Mouse (Mus musculus): ENCODE measurements around the gene Vstm2b. TPM values are rescaled to one million over a fixed set of nuclear protein-coding genes. Genes with fewer than 3 reads are reported as not detected.

Gene Vstm2b
- total and polyA plus RNA-seq, 2 experiments from 2014 or later, result 0.22 TPM; not detected in 1

GRCm38 (mm10) chr7:40906484-40906883 lies 8.4 kb downstream of the Vstm2b start:
- no peak overlapping the region for H3K4me3 ChIP-seq (ENCODE audit: low read depth, low read length)
- H3K27ac ChIP-seq (ENCODE audit: low read depth), result no peak overlapping the region
- no peak for TF ChIP-seq CTCF (IDR thresholded peaks at IDR 0.05; ENCODE audit: low read depth)
- no peak for TF ChIP-seq EP300 (IDR thresholded peaks at IDR 0.05; ENCODE audit: low read depth)
- H3K9ac ChIP-seq (replicated peaks; ENCODE audit: low read depth, low read length), result no peak overlapping the region
- 37% methylated on average over 1 of the region's 1 CpGs for WGBS
- no peak for DNase-seq (ENCODE audit: low spot score)
- no peaks in the 10 kb centered on the region for H3K9me3 ChIP-seq (replicated peaks; ENCODE audit: control insufficient read depth, low read length)
- H3K27me3 ChIP-seq (ENCODE audit: control insufficient read depth, insufficient read depth, low read length), result peaks cover 24% of the 10 kb centered on the region
- H3K4me1 ChIP-seq (ENCODE audit: control insufficient read depth, insufficient read depth), result no peaks in the 10 kb centered on the region
- no peak overlapping the region for H3K4me2 ChIP-seq (ENCODE audit: low read depth, low read length)
- no peak for ATAC-seq (ENCODE audit: insufficient read depth, low read depth)
- no peaks in the 10 kb centered on the region for H3K36me3 ChIP-seq (replicated peaks; ENCODE audit: control insufficient read depth, insufficient read depth, low read length)

- no peaks in the 10 kb centered on the region for H3K36me3 ChIP-seq (replicated peaks; ENCODE audit: control insufficient read depth, insufficient read depth, low read length)
- H3K4me1 ChIP-seq (ENCODE audit: control insufficient read depth, insufficient read depth), result no peaks in the 10 kb centered on the region
- no peaks in the 10 kb centered on the region for H3K9me3 ChIP-seq (replicated peaks; ENCODE audit: control insufficient read depth, low read length)
- H3K4me2 ChIP-seq (ENCODE audit: low read depth, low read length), result no peak overlapping the region
- no peak for DNase-seq (ENCODE audit: low spot score)
- H3K4me3 ChIP-seq (ENCODE audit: low read depth, low read length), result no peak overlapping the region
- no peak overlapping the region for H3K27ac ChIP-seq (ENCODE audit: low read depth)
- H3K9ac ChIP-seq (replicated peaks; ENCODE audit: low read depth, low read length), result no peak overlapping the region
- H3K27me3 ChIP-seq (ENCODE audit: control insufficient read depth, insufficient read depth, low read length), result no peaks in the 10 kb centered on the region
- ATAC-seq (ENCODE audit: insufficient read depth, low read depth), result no peak
- TF ChIP-seq CTCF (IDR thresholded peaks at IDR 0.05; ENCODE audit: low read depth), result no peak
- no peak for TF ChIP-seq EP300 (IDR thresholded peaks at IDR 0.05; ENCODE audit: low read depth)
- WGBS, result 72% methylated on average over 3 of the region's 3 CpGs
These were observed 18.6 kb downstream of the Vstm2b start for GRCm38 (mm10) chr7:40916761-40917160.

GRCm38 (mm10) chr7:40920118-40920517 lies 22.0 kb downstream of the Vstm2b start:
- no peak for DNase-seq (ENCODE audit: low spot score)
- H3K9ac ChIP-seq (replicated peaks; ENCODE audit: low read depth, low read length), result no peak overlapping the region
- TF ChIP-seq CTCF (IDR thresholded peaks at IDR 0.05; ENCODE audit: low read depth) (no peak), EP300 (IDR thresholded peaks at IDR 0.05; ENCODE audit: low read depth) (no peak)
- H3K36me3 ChIP-seq (replicated peaks; ENCODE audit: control insufficient read depth, insufficient read depth, low read length), result no peaks in the 10 kb centered on the region
- H3K9me3 ChIP-seq (replicated peaks; ENCODE audit: control insufficient read depth, low read length), result no peaks in the 10 kb centered on the region
- H3K27me3 ChIP-seq (ENCODE audit: control insufficient read depth, insufficient read depth, low read length), result no peaks in the 10 kb centered on the region
- H3K4me1 ChIP-seq (ENCODE audit: control insufficient read depth, insufficient read depth), result no peaks in the 10 kb centered on the region
- no peak overlapping the region for H3K27ac ChIP-seq (ENCODE audit: low read depth)
- 77% methylated on average over 2 of the region's 2 CpGs for WGBS
- H3K4me2 ChIP-seq (ENCODE audit: low read depth, low read length), result no peak overlapping the region
- H3K4me3 ChIP-seq (ENCODE audit: low read depth, low read length), result no peak overlapping the region
- no peak for ATAC-seq (ENCODE audit: insufficient read depth, low read depth)

- H3K4me3 ChIP-seq (ENCODE audit: low read depth, low read length), result no peak overlapping the region
- no peaks in the 10 kb centered on the region for H3K4me1 ChIP-seq (ENCODE audit: control insufficient read depth, insufficient read depth)
- WGBS, result 55% methylated on average over 6 of the region's 6 CpGs
- TF ChIP-seq EP300 (IDR thresholded peaks at IDR 0.05; ENCODE audit: low read depth) (no peak), CTCF (IDR thresholded peaks at IDR 0.05; ENCODE audit: low read depth) (no peak)
- ATAC-seq (ENCODE audit: insufficient read depth, low read depth) (no peak), DNase-seq (ENCODE audit: low spot score) (no peak)
- no peak overlapping the region for H3K4me2 ChIP-seq (ENCODE audit: low read depth, low read length)
- no peak overlapping the region for H3K27ac ChIP-seq (ENCODE audit: low read depth)
- no peaks in the 10 kb centered on the region for H3K27me3 ChIP-seq (ENCODE audit: control insufficient read depth, insufficient read depth, low read length)
- H3K9me3 ChIP-seq (replicated peaks; ENCODE audit: control insufficient read depth, low read length), result no peaks in the 10 kb centered on the region
- H3K36me3 ChIP-seq (replicated peaks; ENCODE audit: control insufficient read depth, insufficient read depth, low read length), result no peaks in the 10 kb centered on the region
- H3K9ac ChIP-seq (replicated peaks; ENCODE audit: low read depth, low read length), result no peak overlapping the region
These were observed 23.2 kb downstream of the Vstm2b start for GRCm38 (mm10) chr7:40921281-40921680.

GRCm38 (mm10) chr7:40922871-40923270 lies 24.7 kb downstream of the Vstm2b start:
- DNase-seq (ENCODE audit: low spot score), result no peak
- Histone ChIP-seq H3K27me3 (ENCODE audit: control insufficient read depth, insufficient read depth, low read length) (no peaks in the 10 kb centered on the region), H3K9me3 (replicated peaks; ENCODE audit: control insufficient read depth, low read length) (no peaks in the 10 kb centered on the region), H3K4me2 (ENCODE audit: low read depth, low read length) (no peak overlapping the region), H3K9ac (replicated peaks; ENCODE audit: low read depth, low read length) (no peak overlapping the region), H3K36me3 (replicated peaks; ENCODE audit: control insufficient read depth, insufficient read depth, low read length) (no peaks in the 10 kb centered on the region), H3K27ac (ENCODE audit: low read depth) (no peak overlapping the region), H3K4me3 (ENCODE audit: low read depth, low read length) (no peak overlapping the region), H3K4me1 (ENCODE audit: control insufficient read depth, insufficient read depth) (no peaks in the 10 kb centered on the region)
- no peak for TF ChIP-seq CTCF (IDR thresholded peaks at IDR 0.05; ENCODE audit: low read depth)
- TF ChIP-seq EP300 (IDR thresholded peaks at IDR 0.05; ENCODE audit: low read depth), result no peak
- ATAC-seq (ENCODE audit: insufficient read depth, low read depth), result no peak
- WGBS, result 51% methylated on average over 4 of the region's 4 CpGs

GRCm38 (mm10) chr7:40928391-40928790 lies 30.3 kb downstream of the Vstm2b start:
- H3K4me1 ChIP-seq (ENCODE audit: control insufficient read depth, insufficient read depth), result no peaks in the 10 kb centered on the region
- no peak overlapping the region for H3K4me3 ChIP-seq (ENCODE audit: low read depth, low read length)
- H3K36me3 ChIP-seq (replicated peaks; ENCODE audit: control insufficient read depth, insufficient read depth, low read length), result no peaks in the 10 kb centered on the region
- ATAC-seq (ENCODE audit: insufficient read depth, low read depth), result no peak
- no peaks in the 10 kb centered on the region for H3K27me3 ChIP-seq (ENCODE audit: control insufficient read depth, insufficient read depth, low read length)
- no peaks in the 10 kb centered on the region for H3K9me3 ChIP-seq (replicated peaks; ENCODE audit: control insufficient read depth, low read length)
- H3K4me2 ChIP-seq (ENCODE audit: low read depth, low read length), result no peak overlapping the region
- H3K27ac ChIP-seq (ENCODE audit: low read depth), result no peak overlapping the region
- 59% methylated on average over 2 of the region's 2 CpGs for WGBS
- TF ChIP-seq EP300 (IDR thresholded peaks at IDR 0.05; ENCODE audit: low read depth) (no peak), CTCF (IDR thresholded peaks at IDR 0.05; ENCODE audit: low read depth) (no peak)
- no peak for DNase-seq (ENCODE audit: low spot score)
- H3K9ac ChIP-seq (replicated peaks; ENCODE audit: low read depth, low read length), result no peak overlapping the region
